ENCODE assay signal across 8 mouse cellular contexts in genomic region chr2:80448231-80448630, GRCm38 (mm10). TPM values are rescaled to one million over a fixed set of nuclear protein-coding genes. Genes with fewer than 3 reads are reported as not detected.
DNase-seq lines count a peak whose midpoint lies in the region; ATAC-seq and TF ChIP-seq lines count a peak whose summit lies in the region.

No protein-coding gene starts in this region.

- H3K9me3 ChIP-seq in forebrain, embryonic 16.5 days (ENCODE audit: control insufficient read depth, low read length) = peaks cover 3% of the 10 kb centered on the region
- no peaks in the 10 kb centered on the region for H3K9me3 ChIP-seq in kidney, postnatal 0 days (replicated peaks; ENCODE audit: low read length)
- H3K9me3 ChIP-seq in lung, embryonic 16.5 days (ENCODE audit: control insufficient read depth, low read length) = peaks cover 6% of the 10 kb centered on the region
- peaks cover 5% of the 10 kb centered on the region; the same call in 1 of the 2 replicates for H3K9me3 ChIP-seq in stomach, embryonic 14.5 days (ENCODE audit: control insufficient read depth, low read depth, low read length)

- no peaks in the 10 kb centered on the region for H3K36me3 ChIP-seq in forebrain, embryonic 16.5 days (ENCODE audit: control insufficient read depth, insufficient read depth)
- no peaks in the 10 kb centered on the region for H3K36me3 ChIP-seq in kidney, postnatal 0 days (ENCODE audit: insufficient read depth, low read length)
- no peaks in the 10 kb centered on the region for H3K36me3 ChIP-seq in lung, embryonic 16.5 days (ENCODE audit: control insufficient read depth, insufficient read depth, low read length)
- no peaks in the 10 kb centered on the region for H3K36me3 ChIP-seq in stomach, embryonic 14.5 days (ENCODE audit: control insufficient read depth, insufficient read depth, low read length)

- H3K27me3 ChIP-seq in forebrain, embryonic 16.5 days (replicated peaks; ENCODE audit: control insufficient read depth, insufficient read depth, low read length) = peaks cover 8% of the 10 kb centered on the region
- no peaks in the 10 kb centered on the region for H3K27me3 ChIP-seq in kidney, postnatal 0 days (ENCODE audit: insufficient read depth, low read length)
- peaks cover 16% of the 10 kb centered on the region for H3K27me3 ChIP-seq in lung, embryonic 16.5 days (ENCODE audit: control insufficient read depth, insufficient read depth, low read depth, low read length)
- H3K27me3 ChIP-seq in stomach, embryonic 14.5 days (ENCODE audit: control insufficient read depth, insufficient read depth, low read length) = no peaks in the 10 kb centered on the region

- ATAC-seq in forebrain, embryonic 16.5 days = peak; percentile 39; the same call in 1 of the 2 replicates
- ATAC-seq in kidney, postnatal 0 days (replicated peaks; ENCODE audit: low FRiP score, low read depth) = peak; percentile 29; the same call in 1 of the 2 replicates
- ATAC-seq in lung, embryonic 16.5 days (ENCODE audit: low read depth) = peak; percentile 60
- no peak for ATAC-seq in stomach, embryonic 14.5 days (ENCODE audit: insufficient number of reproducible peaks, insufficient read depth, low FRiP score, low read depth)
- ATAC-seq in monocyte, adult 5-6 weeks (replicated peaks; ENCODE audit: insufficient number of reproducible peaks, low FRiP score, low TSS enrichment, poor library complexity, severe bottlenecking) = no peak

- peak; percentile 44 for TF ChIP-seq CTCF in kidney, postnatal 0 days (IDR thresholded peaks at IDR 0.05; ENCODE audit: low read depth)

- DNase-seq in heart, adult 18-20 months = peak; percentile 11 to 40
- no peak for DNase-seq in heart, adult 8-10 months (ENCODE audit: low spot score)
- peak; percentile 8 to 20 for DNase-seq in cerebellum, adult 18-20 months
- DNase-seq in kidney, postnatal 0 days (ENCODE audit: low spot score) = peak; percentile 74

- H3K4me3 ChIP-seq in forebrain, embryonic 16.5 days (replicated peaks; ENCODE audit: low read length) = peak overlapping the region; percentile 50
- H3K4me3 ChIP-seq in kidney, postnatal 0 days (replicated peaks; ENCODE audit: low read depth, low read length) = peak overlapping the region; percentile 57
- peak overlapping the region; percentile 55 for H3K4me3 ChIP-seq in lung, embryonic 16.5 days (ENCODE audit: low read length)
- H3K4me3 ChIP-seq in stomach, embryonic 14.5 days (ENCODE audit: low read depth, low read length) = peak overlapping the region; percentile 60

- peaks cover 20% of the 10 kb centered on the region for H3K4me1 ChIP-seq in forebrain, embryonic 16.5 days (replicated peaks; ENCODE audit: control insufficient read depth, insufficient read depth, low read length)
- H3K4me1 ChIP-seq in kidney, postnatal 0 days (replicated peaks; ENCODE audit: insufficient read depth, low read length) = peaks cover 10% of the 10 kb centered on the region; the same call in 1 of the 2 replicates
- peaks cover 7% of the 10 kb centered on the region for H3K4me1 ChIP-seq in lung, embryonic 16.5 days (replicated peaks; ENCODE audit: control insufficient read depth, insufficient read depth, low read length)
- H3K4me1 ChIP-seq in stomach, embryonic 14.5 days (ENCODE audit: control insufficient read depth, insufficient read depth, low read length) = peaks cover 5% of the 10 kb centered on the region; the same call in 1 of the 2 replicates

- WGBS in forebrain, embryonic 16.5 days = 2% methylated on average over 12 of the region's 12 CpGs
- 1% methylated on average over 12 of the region's 12 CpGs for WGBS in kidney, postnatal 0 days
- WGBS in lung, embryonic 16.5 days = 1% methylated on average over 12 of the region's 12 CpGs
- under 1% methylated on average over 12 of the region's 12 CpGs for WGBS in stomach, embryonic 14.5 days

- H3K27ac ChIP-seq in forebrain, embryonic 16.5 days (ENCODE audit: low read length) = no peak overlapping the region
- 0 out of 2 replicates have a peak overlapping the region, but pooled peaks have one; percentile 50 for H3K27ac ChIP-seq in kidney, postnatal 0 days
- no peak overlapping the region for H3K27ac ChIP-seq in lung, embryonic 16.5 days (ENCODE audit: low read length)
- no peak overlapping the region for H3K27ac ChIP-seq in stomach, embryonic 14.5 days (ENCODE audit: low read length)

- H3K9ac ChIP-seq in forebrain, embryonic 16.5 days (replicated peaks; ENCODE audit: low read depth, low read length) = peak overlapping the region; percentile 42; the same call in 1 of the 2 replicates
- H3K9ac ChIP-seq in kidney, postnatal 0 days (ENCODE audit: low read depth, low read length) = peak overlapping the region; percentile 56; the same call in 1 of the 2 replicates
- H3K9ac ChIP-seq in lung, embryonic 16.5 days (ENCODE audit: low read length) = peak overlapping the region; percentile 36
- no peak overlapping the region; the same call in 1 of the 2 replicates for H3K9ac ChIP-seq in stomach, embryonic 14.5 days (replicated peaks; ENCODE audit: low read depth, low read length)

- H3K4me2 ChIP-seq in forebrain, embryonic 16.5 days (ENCODE audit: low read length) = peak overlapping the region; percentile 100
- H3K4me2 ChIP-seq in kidney, postnatal 0 days (ENCODE audit: low read length) = peak overlapping the region; percentile 99
- peak overlapping the region; percentile 93 for H3K4me2 ChIP-seq in lung, embryonic 16.5 days (ENCODE audit: low read depth, low read length)
- H3K4me2 ChIP-seq in stomach, embryonic 14.5 days (replicated peaks; ENCODE audit: low read depth, low read length) = peak overlapping the region; percentile 100

RNA-seq across cellular contexts. Expression of gene Frzb, which starts 0.8 kb away (rescaled TPM):
- total RNA-seq in heart, adult 18-20 months (2021) = 1 to 10 TPM; 4.9 to 5.0 TPM
- 1 to 10 TPM; 3.1 to 7.0 (median 4.3) TPM for total RNA-seq in heart, adult 8-10 months (2022)
- polyA plus RNA-seq in forebrain, embryonic 16.5 days (2015; fragmentation: Nextera tagmentation; extraction: Ambion mirVana) = 4.2 and 5.2 TPM in 2 replicates
- polyA plus RNA-seq in kidney, postnatal 0 days (2015; fragmentation: Nextera tagmentation; extraction: Ambion mirVana) = 23.5 and 24.3 TPM in 2 replicates
- 1.5 and 2.6 TPM in 2 replicates for polyA plus RNA-seq in lung, embryonic 16.5 days (2015; fragmentation: Nextera tagmentation; extraction: Ambion mirVana)
- polyA plus RNA-seq in stomach, embryonic 14.5 days (2014; fragmentation: Nextera tagmentation; extraction: Ambion mirVana) = 1.6 and 2.0 TPM in 2 replicates
- not detected in 3 replicates for total RNA-seq in monocyte, adult 5-6 weeks (2017)

Comparison
In these comparisons a context has a peak if more than half of its experiments do, and no peak if none do; other contexts are left out.
1. ATAC-seq: peak in forebrain, embryonic 16.5 days (single experiment), kidney, postnatal 0 days (single experiment) and lung, embryonic 16.5 days (single experiment); none in stomach, embryonic 14.5 days (single experiment) and monocyte, adult 5-6 weeks (single experiment).
2. Peak in every context shown above with its lines, with median percentiles within 50 percentile points of each other: H3K4me2 ChIP-seq and H3K4me3 ChIP-seq.